Mouse (Mus musculus) CD8-positive naive resting alpha-beta T cell, adult 2 months (primary cell): ENCODE data around the gene Rbms2.
"Not testable (repeated sequence)": the region's sequence is repeated elsewhere in the genome, so short reads cannot be mapped to it uniquely, and the experiment has no call there.

ENCODE experiments used
- DNase-seq, 2 experiments: peaks; one replicate each; pipeline ENCODE4 v3.0.0; 2022; ENCODE audit warnings: low read depth in 2 of 2, low spot score in 2 of 2

The Rbms2 gene

DNA sequence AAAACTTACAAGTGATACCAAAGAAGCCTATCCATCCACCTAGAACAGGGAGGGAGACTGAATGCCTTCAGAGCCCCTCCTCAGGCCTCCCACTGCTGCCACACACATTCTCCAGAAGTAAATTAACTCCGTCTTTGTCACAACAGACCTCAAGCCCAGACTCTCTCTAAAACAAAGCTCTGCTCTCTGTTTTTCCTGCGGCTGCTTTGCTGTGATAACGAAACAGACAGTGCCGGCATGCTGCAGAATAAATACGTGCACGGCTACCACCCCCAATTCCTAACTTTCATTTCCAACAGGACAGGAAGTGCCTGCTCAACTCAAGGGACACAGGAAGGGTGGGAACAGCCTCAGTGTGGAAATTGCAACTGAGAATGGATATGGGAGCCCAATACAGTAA lies at the start of gene Rbms2:
Rbms2 (minus strand) TSS at position 309 of the 400 bp plus-strand sequence.
- DNase-seq = no peak

GRCm38 (mm10) chr10:128228009-128228408 lies 47.9 kb upstream of the Rbms2 start:
- no peak for DNase-seq

DNA sequence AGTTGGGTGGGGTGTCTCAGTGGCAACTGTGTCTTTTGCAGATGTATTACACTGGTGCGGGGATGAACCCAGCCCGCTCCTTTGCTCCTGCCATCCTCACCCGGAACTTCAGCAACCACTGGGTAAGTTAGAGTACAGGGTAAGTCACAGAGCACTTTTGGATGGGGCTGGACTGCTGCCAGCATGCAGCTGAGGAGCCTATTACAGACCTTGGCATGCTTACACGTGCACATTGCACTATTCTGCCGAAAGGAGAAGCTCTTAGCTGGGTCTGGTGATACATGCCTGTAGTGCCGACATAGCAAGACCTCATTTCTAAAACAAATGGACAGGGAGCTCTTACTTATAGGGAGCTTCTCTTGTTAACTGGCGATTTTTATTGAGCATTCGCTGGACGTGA lies 47.5 kb upstream of the Rbms2 start:
- DNase-seq = no peak

GRCm38 (mm10) chr10:128225538-128225937 lies 45.4 kb upstream of the Rbms2 start, which contains the start of gene Mip:
Gene Mip (plus strand): TSS chr10:128225838.
- DNase-seq = no peak

GRCm38 (mm10) chr10:128225064-128225463 lies 45.0 kb upstream of the Rbms2 start:
- DNase-seq = no peak

GRCm38 (mm10) chr10:128221533-128222286 lies 41.6 kb upstream of the Rbms2 start:
- DNase-seq = peak in 1 of 2 experiments; percentile 8

- no peak for DNase-seq
These were observed 38.5 kb upstream of the Rbms2 start for GRCm38 (mm10) chr10:128218387-128219117.

- no peak for DNase-seq
These were observed 34.9 kb upstream of the Rbms2 start for GRCm38 (mm10) chr10:128214981-128215380.

DNA sequence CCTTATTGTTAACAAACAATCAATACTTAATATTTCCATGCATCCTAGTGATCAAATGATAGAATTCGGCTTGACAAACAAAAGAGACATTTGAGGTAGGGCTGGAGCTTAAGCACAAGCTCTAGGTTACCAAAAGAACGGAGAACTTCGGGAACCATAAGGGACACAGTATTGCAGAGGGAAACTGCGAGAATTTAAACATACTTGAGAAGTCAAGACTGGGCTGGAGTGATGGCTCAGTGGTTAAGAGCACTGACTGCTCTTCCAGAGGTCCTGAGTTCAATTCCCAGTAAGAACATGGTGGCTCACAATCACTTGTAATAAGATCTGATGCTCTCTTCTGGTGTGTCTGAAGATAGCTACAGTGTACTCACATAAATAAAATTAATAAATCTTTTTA lies 34.0 kb upstream of the Rbms2 start:
- not testable (repeated sequence) for DNase-seq

DNA sequence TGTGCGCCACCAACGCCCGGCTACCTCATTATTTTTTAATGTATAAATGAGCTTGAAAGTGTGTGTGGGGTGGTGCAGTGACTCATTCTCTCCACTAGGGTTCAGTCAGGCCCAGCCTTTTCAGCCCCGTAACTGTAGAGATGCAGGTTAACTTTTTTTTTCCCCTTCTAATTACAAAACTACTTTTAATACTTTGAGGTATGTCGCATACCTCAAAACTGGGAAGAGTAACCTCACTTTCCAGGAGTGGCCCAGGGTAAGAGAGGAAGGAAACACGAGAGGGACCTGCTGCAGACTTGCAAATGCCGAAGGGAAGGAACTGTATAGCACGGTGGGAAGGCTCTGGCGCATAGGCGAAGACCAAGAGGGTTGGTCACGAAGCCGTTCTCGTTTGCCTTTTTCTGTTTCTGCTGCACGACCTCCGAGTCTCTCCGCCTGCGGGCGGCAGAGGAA lies 32.8 kb upstream of the Rbms2 start:
- DNase-seq = peak; percentile 61 to 80

GRCm38 (mm10) chr10:128212148-128212547 lies 32.1 kb upstream of the Rbms2 start:
- no peak for DNase-seq

GRCm38 (mm10) chr10:128211390-128212108 lies 31.5 kb upstream of the Rbms2 start, which contains the start of gene Spryd4:
Gene Spryd4 (minus strand): TSS chr10:128211807.
- DNase-seq = peak; percentile 81 to 87

DNA sequence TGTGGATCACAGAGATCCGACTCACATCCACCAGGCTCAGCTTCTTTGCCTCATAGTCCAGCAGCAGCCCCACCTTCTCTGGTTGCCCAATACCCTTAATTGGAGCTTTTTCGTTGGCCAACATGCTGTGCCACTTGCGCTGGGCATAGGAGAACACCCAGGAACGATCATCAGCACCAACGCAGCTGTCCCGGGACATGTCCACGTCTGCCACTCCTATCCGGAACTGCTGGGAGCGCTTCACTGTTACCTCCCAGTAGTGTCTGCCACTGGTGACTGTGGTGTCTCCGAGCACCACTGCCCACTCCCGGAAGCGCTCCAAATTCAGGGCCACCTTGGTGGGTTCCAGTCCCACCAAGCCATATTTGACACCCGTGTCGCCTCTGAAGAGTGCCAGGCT lies 30.9 kb upstream of the Rbms2 start:
- no peak for DNase-seq

DNA sequence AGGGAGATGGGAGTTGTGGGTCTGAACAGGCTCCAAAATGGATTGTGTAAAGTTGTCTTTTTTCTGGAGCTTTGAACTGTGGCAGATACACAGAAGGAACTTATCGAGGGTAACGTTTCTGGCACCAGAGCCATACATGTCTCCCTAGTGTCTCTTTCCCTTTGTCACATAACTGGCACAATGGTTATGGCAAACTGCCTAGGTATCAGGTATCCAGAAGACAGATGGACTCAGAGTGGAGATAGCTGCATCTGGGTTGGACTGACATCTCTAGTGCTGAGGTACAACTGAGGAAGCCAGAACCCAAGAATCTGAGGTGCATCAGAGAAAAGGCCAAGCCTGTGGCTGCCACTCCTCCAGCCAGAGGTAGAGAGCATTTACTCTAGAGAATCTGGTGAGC lies 30.0 kb upstream of the Rbms2 start:
- DNase-seq = no peak

- no peak for DNase-seq
These were observed 29.4 kb upstream of the Rbms2 start for GRCm38 (mm10) chr10:128209311-128210009.

DNA sequence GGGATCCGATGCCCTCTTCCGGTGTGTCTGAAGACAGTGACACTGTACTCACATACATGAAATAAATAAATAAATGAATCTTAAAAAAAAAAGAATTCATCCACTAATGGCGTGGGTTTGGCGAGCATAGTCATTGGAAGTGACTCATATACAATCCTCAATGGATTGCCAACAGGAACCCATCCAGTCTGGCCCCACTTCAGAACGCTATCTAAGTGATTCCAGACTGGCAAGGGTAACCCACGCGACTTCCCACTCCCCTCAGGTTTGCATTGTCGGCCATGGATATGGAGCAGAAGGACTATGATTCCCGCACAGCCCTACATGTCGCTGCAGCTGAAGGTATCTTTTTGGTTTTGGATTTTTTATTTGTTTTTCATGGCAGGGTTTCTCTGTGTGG lies 28.2 kb upstream of the Rbms2 start:
- DNase-seq = no peak

DNA sequence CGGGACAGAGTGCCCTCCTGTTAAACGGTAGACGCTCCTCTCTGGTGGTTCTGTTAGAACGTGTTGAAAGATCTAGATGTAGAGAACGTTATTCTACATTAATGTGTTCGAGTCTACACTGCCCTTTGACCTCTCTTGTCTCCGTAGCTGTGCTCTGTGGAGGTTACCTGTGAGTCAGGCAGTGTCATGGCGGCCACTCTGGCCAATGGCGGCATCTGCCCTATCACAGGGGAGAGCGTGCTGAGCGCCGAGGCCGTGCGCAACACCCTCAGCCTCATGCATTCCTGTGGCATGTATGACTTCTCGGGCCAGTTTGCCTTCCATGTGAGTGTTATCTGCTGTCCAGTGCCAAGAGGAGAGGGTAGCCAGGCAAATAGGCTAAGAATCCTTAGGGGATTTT lies 24.8 kb upstream of the Rbms2 start:
- DNase-seq = no peak

DNA sequence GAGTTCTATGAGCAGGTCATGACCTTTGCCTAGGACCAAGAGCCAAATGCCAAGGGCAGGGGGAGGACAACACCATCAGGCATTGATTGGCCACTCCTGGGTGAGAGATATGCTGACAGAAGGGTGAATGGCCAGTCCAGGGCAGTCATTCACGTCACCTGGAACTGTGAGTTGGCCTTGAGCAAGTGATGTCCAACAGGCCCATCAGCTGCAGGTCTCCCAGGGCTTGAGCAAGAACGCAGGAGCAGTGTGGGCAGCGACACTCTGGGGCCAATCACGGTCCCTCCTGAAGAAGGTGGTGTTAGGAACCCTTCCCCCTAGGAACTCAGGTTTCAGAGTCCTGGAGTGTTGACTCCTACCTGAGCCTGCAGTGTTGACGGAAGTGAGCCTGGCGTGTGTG lies 21.8 kb upstream of the Rbms2 start:
- DNase-seq = no peak

DNA sequence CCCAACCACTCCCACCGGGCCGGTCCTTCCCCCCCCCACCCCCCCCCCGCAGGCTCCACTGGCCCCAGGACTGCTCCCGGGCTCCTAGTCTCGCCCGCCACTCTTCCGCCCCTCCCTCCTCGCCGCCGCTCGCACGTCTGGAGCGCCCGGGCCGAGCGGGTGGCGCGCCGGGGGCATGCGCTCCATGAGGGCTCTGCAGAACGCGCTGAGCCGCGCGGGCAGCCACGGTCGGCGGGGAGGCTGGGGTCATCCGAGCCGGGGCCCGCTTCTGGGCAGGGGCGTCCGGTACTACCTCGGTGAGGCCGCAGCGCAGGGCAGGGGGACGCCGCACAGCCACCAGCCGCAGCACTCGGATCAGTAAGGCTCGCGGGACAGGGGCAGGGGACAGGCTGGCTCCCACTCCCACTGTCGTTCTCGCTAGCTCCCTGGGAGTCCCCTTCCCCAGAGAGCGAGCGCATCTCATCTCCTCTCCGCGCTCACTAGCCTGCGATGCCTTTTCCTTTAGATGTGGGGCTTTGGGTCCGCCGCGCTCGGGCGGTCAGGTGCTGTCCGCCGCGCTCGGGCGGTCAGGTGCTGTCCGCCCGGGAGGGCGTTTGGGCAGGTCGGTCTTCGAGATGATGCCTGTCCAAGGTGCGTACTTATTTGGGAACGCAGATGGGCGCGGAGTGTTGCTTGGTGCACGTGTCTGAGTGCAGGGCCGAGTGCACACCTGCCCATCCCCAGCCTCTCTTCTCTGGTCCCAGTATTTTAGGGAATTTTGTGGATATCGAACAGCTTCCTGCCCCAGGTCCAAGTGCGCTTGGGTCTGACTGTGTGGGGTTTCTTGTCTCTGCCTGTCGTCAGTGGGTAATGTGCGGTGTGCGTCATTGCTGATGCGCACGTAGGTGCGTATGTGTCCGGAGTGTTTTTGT lies 14.7 kb upstream of the Rbms2 start:
- DNase-seq = peak in 1 of 2 experiments; percentile 10

DNA sequence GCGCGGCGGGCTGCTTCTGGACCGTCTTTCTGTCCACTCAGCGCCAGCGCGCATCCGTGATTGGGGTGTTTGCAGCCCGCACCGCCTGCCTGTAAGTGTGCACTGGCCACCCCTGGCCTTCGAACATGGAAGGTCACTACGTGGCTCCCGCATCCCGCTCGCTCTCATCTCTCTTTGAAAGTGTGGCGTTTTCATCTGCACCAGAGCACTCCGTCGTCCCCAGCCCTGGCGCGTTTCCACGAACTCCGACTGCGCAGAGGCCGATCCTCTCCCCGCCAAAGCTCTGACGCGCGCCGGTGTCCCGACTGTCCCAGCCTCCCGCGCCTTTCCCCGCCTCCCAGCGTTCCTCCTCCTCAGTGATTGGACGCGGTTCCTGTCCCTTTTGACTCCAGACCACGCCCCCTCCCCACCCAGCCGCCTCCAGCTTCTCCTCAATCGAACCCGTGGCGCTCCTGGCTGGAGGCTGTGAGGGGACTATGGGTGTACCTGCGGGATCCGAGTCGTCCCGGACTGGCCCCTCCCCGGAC lies 14.0 kb upstream of the Rbms2 start, which contains the start of gene Gls2:
Gls2 (plus strand) TSS at position 434 of the 527 bp plus-strand sequence.
- peak; percentile 50 to 53 for DNase-seq
